Mouse (Mus musculus): ENCODE data around the gene Susd1.

Gene Susd1

DNA sequence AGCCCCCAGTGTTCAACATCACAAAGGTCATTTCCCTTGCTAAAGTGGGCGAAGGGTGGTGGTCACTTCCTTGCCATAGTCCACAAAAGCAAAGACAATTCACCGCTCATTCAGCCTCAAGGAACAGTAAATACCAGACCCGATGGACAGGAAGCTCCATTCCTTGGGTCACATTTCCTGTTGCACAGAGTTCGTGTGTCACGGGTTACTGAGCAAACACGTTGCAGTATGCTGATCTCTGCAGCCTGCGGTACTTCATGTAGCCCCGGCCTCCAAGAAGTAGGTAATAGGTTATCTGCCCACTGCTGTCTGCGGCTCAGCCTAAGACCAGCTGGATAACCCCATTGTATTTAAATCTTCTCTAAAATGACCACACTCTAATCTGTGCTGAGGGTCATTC lies 75.4 kb downstream of the Susd1 start:
- in situ Hi-C loops (cut with MboI; ENCODE audit: low pct_unique_long_range_greater_than_20kb in 1 of 2, low sequenced_read_pairs in 2 of 2, unreplicated experiment in 1 of 2), result loop anchor here (10.0 to 25.0 kb wide), 3 partner anchors 202 to 374 kb away; no protein-coding TSS in a partner anchor

- in situ Hi-C loops (cut with MboI; ENCODE audit: low pct_unique_long_range_greater_than_20kb in 1 of 2, low sequenced_read_pairs in 2 of 2, unreplicated experiment in 1 of 2), result loop anchor here (10.0 to 25.0 kb wide), 3 partner anchors 204 to 377 kb away; no protein-coding TSS in a partner anchor
Observed at GRCm38 (mm10) chr4:59360704-59361103, 77.7 kb downstream of the Susd1 start.

- in situ Hi-C loops (cut with MboI; ENCODE audit: low pct_unique_long_range_greater_than_20kb in 1 of 2, low sequenced_read_pairs in 2 of 2, unreplicated experiment in 1 of 2), result loop anchor here (10.0 to 25.0 kb wide), 3 partner anchors 205 to 377 kb away; no protein-coding TSS in a partner anchor
Observed at GRCm38 (mm10) chr4:59359921-59360320, 78.5 kb downstream of the Susd1 start.

DNA sequence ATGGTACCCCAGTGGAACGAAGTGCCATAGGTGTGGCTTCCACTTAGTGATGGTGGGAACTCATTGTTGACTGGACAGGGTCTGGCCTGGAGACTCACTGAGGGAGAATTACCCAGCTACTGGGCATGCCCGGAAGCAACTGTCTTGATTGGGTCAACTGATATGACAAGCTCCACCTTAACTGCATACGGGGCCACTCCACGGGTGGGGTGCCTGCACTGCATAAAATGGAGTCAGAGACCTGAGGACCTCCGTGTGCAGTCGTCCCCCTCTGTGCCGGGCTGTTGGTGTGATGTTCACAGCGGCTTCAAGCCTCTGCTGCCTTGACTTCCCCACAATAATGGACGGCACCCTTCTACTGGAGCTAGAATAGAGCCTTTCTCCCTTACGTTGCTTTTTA lies 79.5 kb downstream of the Susd1 start:
- in situ Hi-C loops (cut with MboI; ENCODE audit: low pct_unique_long_range_greater_than_20kb in 1 of 2, low sequenced_read_pairs in 2 of 2, unreplicated experiment in 1 of 2), result loop anchor here in 1 of 2 experiments (25.0 kb wide), 1 partner anchor 378 kb away; no protein-coding TSS in a partner anchor

- in situ Hi-C loops (cut with MboI; ENCODE audit: low pct_unique_long_range_greater_than_20kb in 1 of 2, low sequenced_read_pairs in 2 of 2, unreplicated experiment in 1 of 2), result loop anchor here in 1 of 2 experiments (25.0 kb wide), 1 partner anchor 382 kb away; no protein-coding TSS in a partner anchor
Observed at GRCm38 (mm10) chr4:59355421-59355820, 83.0 kb downstream of the Susd1 start.

- in situ Hi-C loops (cut with MboI; ENCODE audit: low pct_unique_long_range_greater_than_20kb in 1 of 2, low sequenced_read_pairs in 2 of 2, unreplicated experiment in 1 of 2), result loop anchor here in 1 of 2 experiments (25.0 kb wide), 1 partner anchor 383 kb away; no protein-coding TSS in a partner anchor
Observed at GRCm38 (mm10) chr4:59354666-59355065, 83.8 kb downstream of the Susd1 start.

DNA sequence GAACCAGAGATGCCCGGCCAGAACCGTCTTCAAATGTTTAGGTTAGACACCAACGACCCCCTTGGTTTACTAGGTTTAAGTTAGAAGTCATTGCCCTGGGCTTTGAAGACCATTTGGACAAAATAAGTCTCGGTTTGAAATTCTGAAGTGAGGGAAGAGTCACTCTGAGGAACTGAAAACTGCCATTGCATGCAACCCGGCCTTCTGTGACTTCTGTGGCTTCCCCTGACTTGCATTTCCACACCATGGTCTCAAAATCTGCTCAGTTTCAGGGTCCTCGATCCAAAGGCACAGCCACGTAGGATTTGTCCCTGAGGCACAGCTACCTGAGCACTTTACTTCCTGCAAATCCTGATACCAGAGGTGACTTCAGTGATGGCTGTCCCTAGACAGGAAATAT lies 86.5 kb downstream of the Susd1 start:
- in situ Hi-C loops (cut with MboI; ENCODE audit: low pct_unique_long_range_greater_than_20kb in 1 of 2, low sequenced_read_pairs in 2 of 2, unreplicated experiment in 1 of 2), result loop anchor here in 1 of 2 experiments (25.0 kb wide), 1 partner anchor 385 kb away; no protein-coding TSS in a partner anchor

DNA sequence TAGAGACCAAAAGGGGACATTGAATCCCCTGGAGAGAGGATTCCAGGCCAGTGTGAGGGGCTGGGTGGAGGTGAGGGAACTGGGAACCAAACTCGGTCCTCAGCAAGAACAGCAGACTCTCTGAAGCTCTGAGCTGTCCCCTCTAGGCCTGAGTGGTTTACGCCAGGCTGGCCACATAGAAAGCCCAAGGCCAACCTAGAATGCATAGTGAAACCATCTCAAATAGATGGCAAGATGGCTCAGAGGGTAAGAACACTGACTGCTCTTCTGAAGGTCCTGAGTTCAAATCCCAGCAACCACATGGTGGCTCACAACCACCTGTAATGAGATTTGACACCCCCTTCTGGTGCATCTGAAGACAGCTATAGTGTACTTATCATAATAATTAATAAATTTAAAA lies 88.1 kb downstream of the Susd1 start:
- in situ Hi-C loops (cut with MboI; ENCODE audit: low pct_unique_long_range_greater_than_20kb in 1 of 2, low sequenced_read_pairs in 2 of 2, unreplicated experiment in 1 of 2), result loop anchor here in 1 of 2 experiments (25.0 kb wide), 1 partner anchor 387 kb away; no protein-coding TSS in a partner anchor

- in situ Hi-C loops (cut with MboI; ENCODE audit: low pct_unique_long_range_greater_than_20kb in 1 of 2, low sequenced_read_pairs in 2 of 2, unreplicated experiment in 1 of 2), result loop anchor here in 1 of 2 experiments (25.0 kb wide), 1 partner anchor 388 kb away; no protein-coding TSS in a partner anchor
Observed at GRCm38 (mm10) chr4:59349425-59350185, 88.8 kb downstream of the Susd1 start.

DNA sequence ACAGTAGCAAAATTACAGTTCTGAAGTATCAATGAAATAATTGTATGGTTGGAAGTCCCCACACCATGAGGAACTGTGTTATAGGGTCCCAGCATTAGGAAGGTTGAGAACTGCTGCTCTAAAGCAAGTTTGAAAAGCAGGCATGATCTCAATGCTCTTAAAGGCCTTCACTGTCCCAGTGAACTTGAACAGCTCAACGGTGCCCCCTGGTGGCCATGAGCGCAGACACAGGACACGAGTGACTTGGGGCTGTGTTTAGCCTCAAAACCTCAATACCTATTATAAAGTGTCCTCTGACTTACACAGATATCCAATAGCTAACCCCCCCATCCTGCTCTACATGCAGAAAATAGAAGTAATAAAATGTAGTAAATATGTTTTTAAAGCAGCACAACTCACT lies 97.7 kb downstream of the Susd1 start:
- in situ Hi-C loops (cut with MboI; ENCODE audit: low pct_unique_long_range_greater_than_20kb in 1 of 2, low sequenced_read_pairs in 2 of 2, unreplicated experiment in 1 of 2), result no loop called here

DNA sequence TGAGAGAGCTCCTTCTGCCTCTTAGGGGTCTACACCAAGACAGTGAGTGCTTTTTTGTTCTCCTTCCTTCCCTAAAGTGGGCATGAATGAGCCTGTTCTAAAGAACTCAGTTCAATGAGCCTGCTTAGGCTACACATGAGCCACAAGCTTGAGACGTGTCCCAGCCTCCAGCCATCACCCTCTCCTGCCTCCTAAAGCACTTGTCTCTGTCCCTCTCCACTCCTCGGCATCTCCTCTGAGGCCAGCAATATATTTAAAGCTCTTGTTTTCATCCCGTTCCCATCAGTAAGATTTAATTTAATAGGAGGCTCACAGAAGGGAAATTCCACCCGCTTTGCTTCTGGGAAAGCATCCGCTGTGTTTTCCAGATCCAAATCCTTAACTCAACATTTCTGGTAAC lies 98.4 kb downstream of the Susd1 start:
- in situ Hi-C loops (cut with MboI; ENCODE audit: low pct_unique_long_range_greater_than_20kb in 1 of 2, low sequenced_read_pairs in 2 of 2, unreplicated experiment in 1 of 2), result no loop called here

- in situ Hi-C loops (cut with MboI; ENCODE audit: low pct_unique_long_range_greater_than_20kb in 1 of 2, low sequenced_read_pairs in 2 of 2, unreplicated experiment in 1 of 2), result loop anchor here in 1 of 2 experiments (5.0 kb wide), 1 partner anchor 242 kb away; no protein-coding TSS in a partner anchor
Observed at GRCm38 (mm10) chr4:59338896-59339535, 99.4 kb downstream of the Susd1 start.

DNA sequence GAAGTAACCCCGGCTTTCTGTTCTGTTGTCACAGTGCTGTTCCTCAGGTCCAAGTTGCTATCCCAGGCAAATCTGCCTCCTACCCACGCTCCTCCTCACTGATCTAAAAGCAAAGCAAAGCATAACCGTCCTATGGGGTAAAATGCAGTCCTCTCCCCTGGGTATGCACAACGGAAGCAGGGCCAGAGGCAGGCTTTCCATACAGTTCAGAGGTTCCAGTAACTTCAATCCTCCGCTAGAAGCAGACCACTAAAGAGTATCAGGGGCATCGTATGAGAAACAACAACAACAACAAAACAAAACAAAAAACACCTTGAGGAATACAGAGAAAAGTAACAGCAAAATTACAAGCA lies 100.9 kb downstream of the Susd1 start:
- in situ Hi-C loops (cut with MboI; ENCODE audit: low pct_unique_long_range_greater_than_20kb in 1 of 2, low sequenced_read_pairs in 2 of 2, unreplicated experiment in 1 of 2), result loop anchor here in 1 of 2 experiments (5.0 kb wide), 1 partner anchor 240 kb away; no protein-coding TSS in a partner anchor

- in situ Hi-C loops (cut with MboI; ENCODE audit: low pct_unique_long_range_greater_than_20kb in 1 of 2, low sequenced_read_pairs in 2 of 2, unreplicated experiment in 1 of 2), result loop anchor here in 1 of 2 experiments (5.0 kb wide), 1 partner anchor 240 kb away; no protein-coding TSS in a partner anchor
Observed at GRCm38 (mm10) chr4:59336846-59337532, 101.4 kb downstream of the Susd1 start.

GRCm38 (mm10) chr4:59336439-59336809 lies 102.0 kb downstream of the Susd1 start:
- in situ Hi-C loops (cut with MboI; ENCODE audit: low pct_unique_long_range_greater_than_20kb in 1 of 2, low sequenced_read_pairs in 2 of 2, unreplicated experiment in 1 of 2), result loop anchor here in 1 of 2 experiments (5.0 kb wide), 1 partner anchor 239 kb away; no protein-coding TSS in a partner anchor

- in situ Hi-C loops (cut with MboI; ENCODE audit: low pct_unique_long_range_greater_than_20kb in 1 of 2, low sequenced_read_pairs in 2 of 2, unreplicated experiment in 1 of 2), result loop anchor here in 1 of 2 experiments (5.0 kb wide), 1 partner anchor 239 kb away; no protein-coding TSS in a partner anchor
Observed at GRCm38 (mm10) chr4:59335616-59336438, 102.6 kb downstream of the Susd1 start.

GRCm38 (mm10) chr4:59335101-59335500 lies 103.3 kb downstream of the Susd1 start:
- in situ Hi-C loops (cut with MboI; ENCODE audit: low pct_unique_long_range_greater_than_20kb in 1 of 2, low sequenced_read_pairs in 2 of 2, unreplicated experiment in 1 of 2), result loop anchor here in 1 of 2 experiments (5.0 kb wide), 1 partner anchor 238 kb away; no protein-coding TSS in a partner anchor
